Mouse (Mus musculus) CH12.LX (cell line): ENCODE results near the gene Atp6v0a4.

Experiments used
- CHD1 ChIP-seq: IDR thresholded peaks from 2 replicates; pipeline ENCODE4 v1.6.1; 2012; ENCODE audit warnings: low read depth, low read length, improper control_type of control experiment, inconsistent platforms
- CTCF ChIP-seq, 2 experiments: IDR thresholded peaks in 1 of 2; conservative IDR thresholded peaks in 1 of 2; 2 replicates each; pipeline ENCODE4 v1.5.1; 2011 to 2012; ENCODE audit warnings: low read depth in 2 of 2, low read length in 2 of 2, improper control_type of control experiment in 1 of 2, inconsistent platforms in 1 of 2, mild to moderate bottlenecking in 1 of 2, moderate library complexity in 1 of 2
- EP300 ChIP-seq: IDR thresholded peaks from 2 replicates; pipeline ENCODE4 v1.6.1; 2011; ENCODE audit warnings: low read length, improper control_type of control experiment
- MAX ChIP-seq: IDR thresholded peaks from 2 replicates; pipeline ENCODE4 v1.6.1; 2011; ENCODE audit warnings: low read length, improper control_type of control experiment
- MEF2A ChIP-seq: IDR thresholded peaks from 2 replicates; pipeline ENCODE4 v1.6.1; 2014; ENCODE audit warnings: low read depth, mild to moderate bottlenecking, inconsistent platforms, low read length, improper control_type of control experiment, borderline replicate concordance
- NRF1 ChIP-seq: IDR thresholded peaks from 2 replicates; pipeline ENCODE4 v1.6.1; 2014; ENCODE audit warnings: low read depth, mild to moderate bottlenecking, inconsistent platforms, low read length, improper control_type of control experiment, moderate library complexity
- POLR2A ChIP-seq: IDR thresholded peaks from 2 replicates; pipeline ENCODE4 v1.6.1; 2011; ENCODE audit warnings: low read depth, mild to moderate bottlenecking, improper control_type of control experiment, low read length
- TBP ChIP-seq: conservative IDR thresholded peaks from 2 replicates; pipeline ENCODE4 v1.6.1; 2011; ENCODE audit warnings: low read depth, low read length, improper control_type of control experiment
- TCF12 ChIP-seq: IDR thresholded peaks from 2 replicates; pipeline ENCODE4 v1.6.1; 2014; ENCODE audit warnings: low read depth, mild to moderate bottlenecking, inconsistent platforms, low read length, improper control_type of control experiment
- ZC3H11A ChIP-seq: IDR thresholded peaks from 2 replicates; pipeline ENCODE4 v1.6.1; 2012; ENCODE audit warnings: low read depth, mild to moderate bottlenecking, inconsistent platforms, low read length, improper control_type of control experiment

GRCm38 (mm10) chr6:38064621-38065020 lies 59.8 kb downstream of the Atp6v0a4 start:
- TF ChIP-seq TCF12, result no peak
- no peak for TF ChIP-seq MEF2A
- TF ChIP-seq EP300, result no peak
- TF ChIP-seq TBP, result no peak
- no peak for TF ChIP-seq CTCF (conservative IDR thresholded peaks at IDR 0.05 in 1 of 2, IDR thresholded peaks at IDR 0.05 in 1 of 2; ENCODE audit: low read depth in 2 of 2, low read length in 2 of 2)
- no peak for TF ChIP-seq MAX
- no peak for TF ChIP-seq POLR2A
- TF ChIP-seq CHD1, result no peak
- TF ChIP-seq NRF1, result no peak
- TF ChIP-seq ZC3H11A, result no peak
